Mouse (Mus musculus): Measurements from ENCODE around the gene Rfx2. TPM values are rescaled to one million over a fixed set of nuclear protein-coding genes. Genes with fewer than 3 reads are reported as not detected.

Rfx2 gene
- polyA plus RNA-seq (2012; rRNA removed): 8.5 and 10.7 TPM in 2 replicates

GRCm38 (mm10) chr17:56830411-56831110 lies at the start of gene Rfx2:
Gene Rfx2 (minus strand): TSS chr17:56831013.

DNA sequence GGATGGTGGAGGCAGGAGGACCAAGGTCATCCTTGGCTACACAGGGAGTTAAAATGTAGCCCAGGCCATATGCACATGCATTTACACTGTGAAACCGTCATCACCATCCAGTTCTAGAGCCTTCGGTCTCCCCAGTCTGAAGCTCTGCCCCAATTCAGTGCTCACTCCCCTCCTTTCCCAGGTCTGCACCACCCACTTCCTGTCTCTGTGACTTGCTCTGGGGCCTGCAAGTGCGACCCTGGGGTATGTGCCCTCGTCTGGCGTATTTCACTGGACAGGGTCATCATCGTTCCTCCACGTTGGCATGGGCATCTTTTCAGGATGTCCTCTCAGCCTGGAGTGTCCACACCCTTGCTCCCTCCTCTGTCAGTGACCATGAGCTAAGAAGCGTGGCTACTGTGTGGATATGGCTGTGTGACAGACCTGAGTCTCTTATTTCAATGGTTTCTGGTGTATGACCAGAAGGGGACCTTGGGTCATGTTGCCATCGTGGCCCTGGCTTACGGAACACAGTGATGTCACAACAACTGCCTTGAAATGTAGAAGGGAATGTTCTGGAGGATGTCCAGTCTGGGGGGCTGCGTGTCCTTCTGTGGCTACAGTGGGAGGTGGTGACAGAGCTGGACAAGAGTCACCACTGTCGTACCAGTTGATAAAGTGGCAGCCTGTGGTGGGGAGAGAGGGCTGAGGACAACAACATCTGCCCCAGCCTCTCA lies 44.3 kb upstream of the Rfx2 start, which contains the start of gene 1700061G19Rik:
TSS of gene 1700061G19Rik (plus strand) at position 542 of the 716 bp plus-strand sequence.

DNA sequence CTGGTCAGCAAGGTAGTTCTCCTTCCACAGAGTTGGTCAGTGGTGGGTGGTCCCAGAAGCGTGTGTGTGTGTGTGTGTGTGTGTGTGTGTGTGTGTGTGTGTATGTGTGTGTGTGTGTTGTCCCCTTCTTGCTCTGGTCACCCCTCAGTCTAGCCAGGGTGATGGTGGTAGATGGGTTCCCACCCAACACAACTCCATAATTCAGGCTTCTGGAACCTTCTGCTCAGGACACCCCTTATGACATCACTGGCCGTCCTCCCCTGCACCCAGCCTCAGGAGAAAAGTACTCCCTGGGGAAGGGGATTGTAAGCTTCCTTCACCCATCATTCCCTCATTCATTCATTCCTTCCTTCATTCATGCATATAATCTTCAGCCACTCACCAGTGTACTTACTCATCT lies 43.4 kb upstream of the Rfx2 start, which contains the start of gene Acsbg2:
TSS of gene Acsbg2 (minus strand) at position 211 of the 400 bp plus-strand sequence.

GRCm38 (mm10) chr17:56769950-56770349 lies 60.9 kb downstream of the Rfx2 start, which contains the start of gene Prr22:
Gene Prr22 (plus strand): TSS chr17:56770250.

DNA sequence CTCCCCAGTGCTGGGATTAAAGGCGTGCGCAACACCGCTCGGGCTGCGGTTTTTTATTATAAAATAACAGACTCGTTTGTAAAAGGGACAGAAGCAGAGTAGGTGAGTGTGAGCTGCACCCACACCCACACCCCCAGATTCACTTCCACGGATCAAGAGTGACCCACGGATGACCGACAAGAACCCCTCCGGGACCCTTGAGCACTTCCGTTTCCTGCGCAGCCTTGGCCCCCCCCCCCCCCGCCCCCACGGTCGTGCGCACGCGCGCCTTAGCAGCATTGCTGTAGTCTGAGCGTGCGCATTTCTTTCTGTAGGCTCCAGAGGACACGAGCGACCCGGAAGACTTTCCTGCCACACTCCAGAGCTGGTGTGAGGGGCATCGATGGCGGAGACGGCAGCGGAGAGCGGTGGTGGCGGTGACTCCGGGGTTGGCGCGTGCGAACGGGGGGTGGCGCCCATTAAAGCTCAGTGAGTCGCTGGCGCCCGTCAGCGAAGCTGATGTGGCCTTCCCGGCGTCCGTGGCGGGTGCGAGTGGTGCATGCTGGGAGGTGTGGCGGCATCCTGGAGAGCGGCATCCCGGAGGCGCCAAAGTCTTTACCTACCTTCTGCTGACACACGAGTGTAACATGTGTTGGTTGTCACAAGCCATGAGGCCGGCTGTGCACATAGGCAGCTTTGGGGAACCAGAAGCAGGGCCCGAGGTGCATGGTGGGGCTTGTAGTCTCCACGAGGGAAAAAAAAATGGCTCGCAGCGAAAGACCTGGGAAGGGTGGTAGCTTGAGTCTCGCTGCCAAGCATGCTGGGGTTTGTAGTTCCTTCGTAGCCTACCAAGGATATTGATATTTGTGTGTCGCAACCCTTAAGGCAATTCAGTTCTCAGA lies 66.1 kb downstream of the Rfx2 start, which contains the start of gene Dus3l:
TSS of gene Dus3l (plus strand) at position 284 of the 881 bp plus-strand sequence.

GRCm38 (mm10) chr17:56757416-56758123 lies 73.2 kb downstream of the Rfx2 start, which contains the start of gene Nrtn:
Gene Nrtn (minus strand): TSS chr17:56757530.

Other genes starting within 250 kb of the Rfx2 start
- gene Safb2, start 246.4 kb downstream of the Rfx2 start, polyA plus RNA-seq (2012; rRNA removed): 37.3 and 41.5 TPM in 2 replicates
- gene Safb, start 246.2 kb downstream of the Rfx2 start, polyA plus RNA-seq (2012; rRNA removed): 46.8 and 47.3 TPM in 2 replicates
- gene 2410015M20Rik, start 221.2 kb downstream of the Rfx2 start, polyA plus RNA-seq (2012; rRNA removed): 81.6 and 101 TPM in 2 replicates
- gene Rpl36, start 217.6 kb downstream of the Rfx2 start, polyA plus RNA-seq (2012; rRNA removed): 1,924 and 1,951 TPM in 2 replicates
- gene Lonp1, start 204.1 kb downstream of the Rfx2 start, polyA plus RNA-seq (2012; rRNA removed): 43.5 and 46.6 TPM in 2 replicates
- gene Catsperd, start 202.9 kb downstream of the Rfx2 start, polyA plus RNA-seq (2012; rRNA removed): 0.31 and 0.44 TPM in 2 replicates
- 39.4 and 43.3 TPM in 2 replicates for gene Ranbp3, start 157.7 kb downstream of the Rfx2 start, polyA plus RNA-seq (2012; rRNA removed)
- gene Ndufa11, start 113.2 kb downstream of the Rfx2 start, polyA plus RNA-seq (2012; rRNA removed): 104 and 123 TPM in 2 replicates
- gene Vmac, start 113.0 kb downstream of the Rfx2 start, polyA plus RNA-seq (2012; rRNA removed): 2.4 and 2.5 TPM in 2 replicates
- 1.0 and 1.2 TPM in 2 replicates for gene Nrtn, start 73.5 kb downstream of the Rfx2 start, polyA plus RNA-seq (2012; rRNA removed)
- gene Dus3l, start 66.3 kb downstream of the Rfx2 start, polyA plus RNA-seq (2012; rRNA removed): 16.5 and 17.4 TPM in 2 replicates
- 0.90 and 1.2 TPM in 2 replicates for gene Prr22, start 60.8 kb downstream of the Rfx2 start, polyA plus RNA-seq (2012; rRNA removed)
- not detected in 2 replicates for gene Acsbg2, start 43.4 kb upstream of the Rfx2 start, polyA plus RNA-seq (2012; rRNA removed)
- 0.01 TPM in 2 replicates for gene 1700061G19Rik, start 44.5 kb upstream of the Rfx2 start, polyA plus RNA-seq (2012; rRNA removed)
- gene Mllt1, start 104.4 kb upstream of the Rfx2 start, polyA plus RNA-seq (2012; rRNA removed): 10.1 and 11.0 TPM in 2 replicates
- not detected in 2 replicates for gene Acer1, start 151.1 kb upstream of the Rfx2 start, polyA plus RNA-seq (2012; rRNA removed)
- gene Clpp, start 159.3 kb upstream of the Rfx2 start, polyA plus RNA-seq (2012; rRNA removed): 57.9 and 62.5 TPM in 2 replicates
- gene Alkbh7, start 166.3 kb upstream of the Rfx2 start, polyA plus RNA-seq (2012; rRNA removed): 9.1 and 11.2 TPM in 2 replicates
- not detected in 2 replicates for gene Pspn, start 169.0 kb upstream of the Rfx2 start, polyA plus RNA-seq (2012; rRNA removed)
- 60.1 and 66.8 TPM in 2 replicates for gene Gtf2f1, start 180.3 kb upstream of the Rfx2 start, polyA plus RNA-seq (2012; rRNA removed)
- gene Gm17949, start 180.5 kb upstream of the Rfx2 start, polyA plus RNA-seq (2012; rRNA removed): not detected in 2 replicates
- 30.1 and 35.2 TPM in 2 replicates for gene Khsrp, start 200.5 kb upstream of the Rfx2 start, polyA plus RNA-seq (2012; rRNA removed)
- gene Slc25a41, start 210.6 kb upstream of the Rfx2 start, polyA plus RNA-seq (2012; rRNA removed): not detected in 2 replicates
- gene Crb3, start 228.1 kb upstream of the Rfx2 start, polyA plus RNA-seq (2012; rRNA removed): 4.4 and 5.0 TPM in 2 replicates
- gene Slc25a23, start 228.8 kb upstream of the Rfx2 start, polyA plus RNA-seq (2012; rRNA removed): 7.2 and 9.3 TPM in 2 replicates
- 0.93 and 1.6 TPM in 2 replicates for gene Dennd1c, start 247.5 kb upstream of the Rfx2 start, polyA plus RNA-seq (2012; rRNA removed)

Measured in liver, embryonic 14 days (tissue).